Mouse (Mus musculus): ENCODE results near the gene Scfd2.

DNA sequence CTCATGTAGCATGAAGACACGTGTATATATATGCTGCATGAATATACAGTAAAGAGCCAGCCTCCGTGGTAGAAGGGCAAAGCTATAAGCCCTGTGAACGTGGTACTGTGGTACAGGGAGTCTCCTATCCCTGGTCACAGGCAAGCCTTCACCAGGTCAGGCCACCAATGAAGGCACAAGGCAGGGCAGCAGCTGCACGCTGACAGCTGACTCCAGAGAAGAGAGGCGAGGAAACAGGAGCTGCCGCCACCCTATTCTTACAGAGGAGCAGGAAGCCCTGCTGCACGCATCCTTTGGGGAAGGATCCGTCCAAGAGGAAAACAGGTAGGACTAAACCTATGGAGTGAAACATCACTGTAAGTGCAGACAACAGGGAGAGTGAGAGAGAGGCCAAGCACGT, 76.5 kb downstream of the Scfd2 start:
- TF ChIP-seq POLR2A (IDR thresholded peaks at IDR 0.05; ENCODE audit: control insufficient read depth, low read depth, low read length): no peak
- no peak for TF ChIP-seq CTCF (IDR thresholded peaks at IDR 0.05; ENCODE audit: control insufficient read depth, insufficient read depth, insufficient replicate concordance, low read depth, low read length)

All from testis, adult 2 months (tissue).